Mouse (Mus musculus) MEL (cell line): ENCODE results near the gene Ccdc183. TPM values are rescaled to one million over a fixed set of nuclear protein-coding genes. Genes with fewer than 3 reads are reported as not detected.

Experiments
- DNase-seq: peaks from one replicate; pipeline ENCODE4 v3.0.0; 2011; ENCODE audit warnings: low read depth, low spot score
- H3K27ac ChIP-seq: 2 replicates; pipeline ENCODE4 v1.5.1; 2012; ENCODE audit warnings: low read depth, mild to moderate bottlenecking, control low read depth, low read length, moderate library complexity; ENCODE audit not compliant: control insufficient read depth
- H3K27me3 ChIP-seq, 2 experiments: fragments of 150-350 bp in 1 of 2; sonication (generic) in 1 of 2; 2 replicates each; pipeline ENCODE4 v1.6.1; 2012; ENCODE audit warnings: low read length in 2 of 2, mild to moderate bottlenecking in 2 of 2, improper control_type of control experiment in 1 of 2, moderate library complexity in 1 of 2; ENCODE audit not compliant: insufficient read depth in 2 of 2, control insufficient read depth in 1 of 2
- H3K36me3 ChIP-seq, 2 experiments: 2 replicates each; pipeline ENCODE4 v1.6.1; 2012 to 2014; ENCODE audit warnings: low read length in 2 of 2, improper control_type of control experiment in 1 of 2, inconsistent platforms in 1 of 2, mild to moderate bottlenecking in 1 of 2; ENCODE audit not compliant: insufficient read depth in 2 of 2, control insufficient read depth in 1 of 2
- H3K4me1 ChIP-seq, 2 experiments: fragments of 150-350 bp in 1 of 2; sonication (generic) in 1 of 2; 2 replicates each; pipeline ENCODE4 v1.6.1; 2012; ENCODE audit warnings: low read length in 2 of 2, improper control_type of control experiment in 1 of 2, mild to moderate bottlenecking in 1 of 2; ENCODE audit not compliant: insufficient read depth in 2 of 2, control insufficient read depth in 1 of 2
- H3K4me3 ChIP-seq, 2 experiments: fragments of 150-350 bp in 1 of 2; sonication (generic) in 1 of 2; 2 replicates each; pipeline ENCODE4 v1.5.1; 2012; ENCODE audit warnings: low read depth in 2 of 2, low read length in 2 of 2, mild to moderate bottlenecking in 2 of 2, moderate library complexity in 2 of 2, control low read depth in 1 of 2, improper control_type of control experiment in 1 of 2; ENCODE audit not compliant: control insufficient read depth in 1 of 2, insufficient read depth in 1 of 2
- H3K79me2 ChIP-seq: 2 replicates; pipeline ENCODE4 v1.6.1; 2012; ENCODE audit warnings: mild to moderate bottlenecking, low read length, moderate library complexity; ENCODE audit not compliant: control insufficient read depth, poor library complexity, insufficient read depth
- H3K9ac ChIP-seq: 2 replicates; pipeline ENCODE4 v1.6.1; 2012; ENCODE audit warnings: low read depth, mild to moderate bottlenecking, control low read depth, low read length, moderate library complexity; ENCODE audit not compliant: control insufficient read depth, poor library complexity, severe bottlenecking
- H3K9me3 ChIP-seq: fragments of 150-350 bp; sonication (generic); replicated peaks from 2 replicates; pipeline ENCODE4 v1.6.1; 2012; ENCODE audit warnings: mild to moderate bottlenecking, low read length, improper control_type of control experiment, moderate library complexity; ENCODE audit not compliant: insufficient read depth
- BHLHE40 ChIP-seq: IDR thresholded peaks from 2 replicates; pipeline ENCODE4 v1.6.1; 2012; ENCODE audit warnings: low read depth, mild to moderate bottlenecking, inconsistent platforms, low read length, improper control_type of control experiment, borderline replicate concordance
- E2F4 ChIP-seq: IDR thresholded peaks from 2 replicates; pipeline ENCODE4 v1.6.1; 2011; ENCODE audit warnings: low read depth, low read length, improper control_type of control experiment, borderline replicate concordance
- ELF1 ChIP-seq: IDR thresholded peaks from 2 replicates; pipeline ENCODE4 v1.6.1; 2014; ENCODE audit warnings: low read depth, mild to moderate bottlenecking, inconsistent platforms, low read length, improper control_type of control experiment, moderate library complexity
- KAT2A ChIP-seq: conservative IDR thresholded peaks from 2 replicates; pipeline ENCODE4 v1.6.1; 2012; ENCODE audit warnings: low read depth, low read length, improper control_type of control experiment, inconsistent platforms
- MAX ChIP-seq: IDR thresholded peaks from 2 replicates; pipeline ENCODE4 v1.6.1; 2011; ENCODE audit warnings: low read length, improper control_type of control experiment
- POLR2AphosphoS5 ChIP-seq: IDR thresholded peaks from 2 replicates; pipeline ENCODE4 v1.6.1; 2012; ENCODE audit warnings: low read depth, borderline replicate concordance, mild to moderate bottlenecking, inconsistent platforms, low read length, moderate library complexity, mixed read lengths
- RCOR1 ChIP-seq: IDR thresholded peaks from 2 replicates; pipeline ENCODE4 v1.6.1; 2012; ENCODE audit warnings: low read depth, mild to moderate bottlenecking, inconsistent platforms, low read length, improper control_type of control experiment
- SIN3A ChIP-seq: IDR thresholded peaks from 2 replicates; pipeline ENCODE4 v1.6.1; 2012; ENCODE audit warnings: low read length, improper control_type of control experiment, inconsistent platforms
- TBP ChIP-seq: IDR thresholded peaks from 2 replicates; pipeline ENCODE4 v1.8.0; 2011; ENCODE audit warnings: low read depth, low read length, improper control_type of control experiment
- ZMIZ1 ChIP-seq: IDR thresholded peaks from 2 replicates; pipeline ENCODE4 v1.6.1; 2012; ENCODE audit warnings: low read depth, mild to moderate bottlenecking, inconsistent platforms, low read length, improper control_type of control experiment, moderate library complexity
- polyA plus RNA-seq, 2 experiments: library from polyadenylated mRNA; stranded (reverse) in 1 of 2; unstranded in 1 of 2; fragments of >175 nt in 1 of 2; fragments of >200 nt in 1 of 2; gene quantifications; 2 replicates each; pipeline versions ENCODE4 v1.2.1 to v1.2.4; 2012; ENCODE audit warnings: low replicate concordance in 2 of 2, low read depth in 1 of 2; ENCODE audit not compliant: insufficient read length in 2 of 2, insufficient read depth in 1 of 2, missing spikeins in 1 of 2
- total RNA-seq: library from RNA; depleted of rRNA; stranded (reverse); fragments of 300-350 nt; gene quantifications from 2 replicates; pipeline ENCODE4 v1.2.3, GENCODE M21; 2012

The Ccdc183 gene
- total and polyA plus RNA-seq, 3 experiments = 0.04 to 0.26 TPM; not detected in 1

- no peak for DNase-seq
- peaks cover 10 to 20% of the 10 kb centered on the region in 2 experiments; a peak in 3 of 4 replicates for H3K27me3 ChIP-seq
- no peaks in the 10 kb centered on the region for H3K79me2 ChIP-seq
- H3K4me3 ChIP-seq = no peak overlapping the region
- TF ChIP-seq RCOR1 (no peak), TBP (no peak), BHLHE40 (no peak), SIN3A (no peak), KAT2A (no peak), E2F4 (no peak)
- H3K9ac ChIP-seq = no peak overlapping the region
- no peaks in the 10 kb centered on the region for H3K4me1 ChIP-seq
- no peaks in the 10 kb centered on the region for H3K36me3 ChIP-seq
- no peaks in the 10 kb centered on the region for H3K9me3 ChIP-seq
- H3K27ac ChIP-seq = no peak overlapping the region
Observed at GRCm38 (mm10) chr2:25656691-25657090, 39.2 kb upstream of the Ccdc183 start.

DNA sequence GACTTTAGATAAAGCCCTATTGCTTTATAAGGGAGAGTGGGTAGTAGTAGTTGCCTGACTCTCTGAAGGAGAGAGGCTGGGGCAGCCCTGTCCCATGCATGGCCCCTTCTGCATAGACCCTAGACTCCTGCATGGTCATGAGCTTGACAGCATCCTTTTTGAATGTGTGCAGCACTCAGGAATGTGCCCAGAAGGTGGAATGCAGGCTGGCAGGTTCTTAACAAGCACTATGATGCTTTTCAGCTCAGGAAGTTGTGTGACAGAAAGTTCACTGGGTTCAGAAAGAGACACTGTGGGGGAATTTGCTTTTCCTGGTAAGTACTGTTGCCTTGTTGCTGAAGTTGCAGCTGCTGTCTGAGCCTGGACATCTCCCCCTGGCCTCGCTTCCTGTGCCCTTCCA, 37.0 kb upstream of the Ccdc183 start:
- Histone ChIP-seq H3K9ac (no peak overlapping the region), H3K27ac (no peak overlapping the region), H3K4me1 (no peaks in the 10 kb centered on the region), H3K4me3 (no peak overlapping the region), H3K9me3 (no peaks in the 10 kb centered on the region), H3K27me3 (peaks cover 10 to 20% of the 10 kb centered on the region in 2 experiments; a peak in 3 of 4 replicates), H3K36me3 (no peaks in the 10 kb centered on the region), H3K79me2 (no peaks in the 10 kb centered on the region)
- no peak for DNase-seq
- no peak for TF ChIP-seq ZMIZ1
- TF ChIP-seq ELF1 = no peak

GRCm38 (mm10) chr2:25652902-25653301, 35.4 kb upstream of the Ccdc183 start, which contains the start of gene Lcn8:
TSS of gene Lcn8 (plus strand) at chr2:25653120.
- H3K27me3 ChIP-seq = peaks cover 8 to 20% of the 10 kb centered on the region in 2 experiments; a peak in 3 of 4 replicates
- TF ChIP-seq POLR2AphosphoS5 = no peak
- TF ChIP-seq MAX = no peak
- TF ChIP-seq ELF1 = no peak
- TF ChIP-seq ZMIZ1 = no peak
- TF ChIP-seq, all 39 proteins: peak for 0

More at GRCm38 (mm10) chr2:25652902-25653301, 35.4 kb upstream of the Ccdc183 start, which contains the start of gene Lcn8:
- DNase-seq = no peak
- no peaks in the 10 kb centered on the region for H3K9me3 ChIP-seq
- H3K79me2 ChIP-seq = no peaks in the 10 kb centered on the region
- no peak within 1 kb of the TSS for H3K4me3 ChIP-seq
- no peak within 1 kb of the TSS for H3K9ac ChIP-seq
- no peak within 1 kb of the TSS for H3K27ac ChIP-seq
- no peaks in the 10 kb centered on the region for H3K36me3 ChIP-seq
- H3K4me1 ChIP-seq = no peaks in the 10 kb centered on the region
